Mouse (Mus musculus): ENCODE measurements around the gene Dgkz.
A peak's percentile ranks its signal among the peaks of the same experiment; 100 is the strongest.

The Dgkz gene

DNA sequence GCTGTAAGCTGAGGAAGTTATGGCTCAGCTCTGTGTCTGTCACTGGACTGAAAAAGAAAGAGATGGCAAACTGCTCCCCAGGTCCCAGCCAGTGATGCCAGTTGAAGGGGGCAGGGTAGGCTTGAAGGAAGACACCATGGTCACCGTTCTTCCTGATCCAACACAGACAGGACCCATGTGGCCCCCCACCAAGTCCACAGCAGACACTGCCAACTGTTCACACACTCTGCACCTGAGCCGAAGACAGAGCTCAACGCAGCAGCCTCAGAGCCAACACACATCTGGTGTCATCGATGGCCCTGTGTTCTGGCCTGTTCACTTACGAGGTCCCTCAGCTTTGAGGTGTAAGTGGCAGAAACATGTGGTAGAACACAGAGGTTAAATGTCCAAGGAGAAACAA lies 15.2 kb downstream of the Dgkz start:
- DNase-seq (ENCODE audit: low spot score in 2 of 2) = no peak

DNA sequence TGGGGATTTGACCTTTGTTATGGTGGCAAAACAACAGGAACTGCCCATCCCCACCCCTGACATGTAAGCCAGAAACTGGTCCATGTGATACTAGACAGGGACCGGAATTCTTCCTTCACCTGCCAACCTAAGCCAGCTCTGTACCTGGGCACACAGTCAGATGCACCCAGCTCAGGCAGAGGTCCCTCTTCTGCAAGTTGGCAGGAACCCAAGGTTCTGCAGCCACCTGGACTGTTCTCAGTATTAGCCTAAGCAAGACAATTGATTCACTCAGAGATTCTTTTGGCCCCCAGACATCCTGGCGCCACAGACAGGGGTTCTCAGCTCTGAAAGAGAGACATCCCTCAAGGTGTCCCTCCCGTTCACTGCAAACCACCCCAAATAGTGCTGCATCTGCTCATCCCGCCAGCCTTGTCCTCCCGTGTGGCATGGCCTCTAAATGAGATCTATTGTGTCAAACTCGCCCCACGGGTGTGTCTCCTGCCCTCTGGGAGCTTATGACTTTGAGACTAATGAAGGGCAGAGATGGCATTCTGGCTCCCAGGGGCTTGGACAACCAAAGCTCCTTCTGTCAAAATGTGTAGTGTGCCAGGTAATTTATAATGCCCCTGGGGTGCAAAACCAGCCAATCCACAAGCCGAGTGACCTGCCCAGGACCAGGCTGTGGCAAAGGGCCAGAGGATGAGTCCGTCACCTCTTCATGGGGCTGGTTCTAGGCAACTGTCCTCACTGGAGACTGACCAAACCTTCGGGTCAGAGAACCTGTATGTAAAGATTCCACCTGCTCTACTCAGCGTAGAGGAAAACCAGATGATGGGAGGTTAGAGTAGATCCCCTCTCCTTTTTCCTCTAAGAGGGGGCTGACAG lies 15.9 kb downstream of the Dgkz start:
- DNase-seq (ENCODE audit: low spot score in 2 of 2) = no peak

DNA sequence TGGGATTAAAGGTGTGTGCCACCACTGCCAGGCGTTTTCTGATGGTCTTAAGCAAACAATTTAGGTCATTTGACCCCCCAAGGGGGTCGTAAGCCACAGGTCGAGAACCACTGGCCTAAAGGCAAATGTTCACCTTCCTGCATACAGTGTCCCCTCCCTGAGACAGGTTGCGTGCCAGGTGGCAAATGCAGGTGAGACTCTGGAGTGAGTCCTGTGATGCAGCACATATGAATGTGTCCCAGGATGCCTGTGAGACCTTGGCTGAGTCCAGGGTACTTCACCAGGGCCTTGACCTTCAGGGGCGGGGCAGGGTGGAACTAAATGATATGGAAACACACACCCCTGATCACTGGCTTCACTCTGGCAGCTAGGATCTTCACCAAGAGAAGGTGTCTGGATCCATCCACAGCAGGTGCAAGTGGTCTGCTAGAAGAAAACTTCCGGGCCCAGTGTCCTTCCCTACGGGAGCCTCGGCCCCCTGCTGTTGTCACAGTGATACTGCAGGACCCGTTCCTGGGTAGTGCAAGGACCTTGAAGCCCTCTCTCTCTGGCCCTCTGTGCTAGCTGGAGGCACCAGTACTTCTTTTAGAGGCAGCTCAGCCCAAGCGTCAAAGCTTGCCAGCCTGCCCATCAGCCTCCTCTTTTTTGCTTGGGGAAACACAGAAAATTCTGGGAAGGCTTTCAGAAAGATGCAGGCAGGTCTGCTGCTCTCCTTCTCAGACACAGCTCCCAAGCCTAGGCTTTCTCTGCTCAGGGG lies 16.8 kb downstream of the Dgkz start:
- DNase-seq (ENCODE audit: low spot score in 2 of 2) = peak in 1 of 2 experiments; percentile 47

DNA sequence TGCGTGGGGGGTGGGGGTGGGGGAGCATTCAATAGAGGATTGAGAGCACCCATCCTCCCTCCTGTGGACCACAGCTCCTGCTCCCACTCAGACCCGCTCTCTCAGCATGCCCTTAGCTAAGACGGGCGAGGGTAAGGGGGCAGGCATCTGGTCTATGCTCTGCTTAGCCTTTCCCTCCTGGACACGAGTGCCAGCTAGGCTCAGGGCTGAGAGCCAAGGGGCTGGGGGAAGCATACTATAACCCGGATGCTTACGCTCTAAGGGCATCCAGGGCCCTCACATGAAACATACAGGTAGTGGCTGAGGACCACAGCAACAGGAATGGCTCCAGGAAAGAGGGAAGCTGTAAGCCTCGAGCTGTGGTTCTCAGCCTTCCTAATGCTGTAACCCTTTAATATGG lies 17.6 kb downstream of the Dgkz start:
- DNase-seq (ENCODE audit: low spot score in 2 of 2) = no peak

DNA sequence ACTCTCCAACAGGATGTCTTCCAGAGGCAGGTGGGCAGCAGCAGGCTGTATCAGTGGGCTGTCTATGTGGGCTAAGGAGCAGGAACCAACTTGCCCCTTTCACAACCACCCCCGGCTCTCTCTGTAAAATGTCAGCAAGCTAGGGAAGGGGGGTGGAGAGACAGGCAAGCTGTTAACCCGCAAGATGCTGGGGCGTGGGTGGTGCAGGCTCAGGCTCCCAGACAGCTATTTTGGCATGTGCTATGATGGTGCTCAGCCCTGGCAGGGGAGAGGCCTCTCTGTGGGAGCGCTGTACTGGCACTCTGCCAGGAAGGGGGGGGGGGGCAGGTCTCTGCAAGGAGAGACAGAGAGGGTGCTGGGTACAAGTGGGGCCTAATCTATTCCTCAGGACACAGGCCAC lies 18.6 kb downstream of the Dgkz start:
- peak; percentile 42 to 44 for DNase-seq (ENCODE audit: low spot score in 2 of 2)

DNA sequence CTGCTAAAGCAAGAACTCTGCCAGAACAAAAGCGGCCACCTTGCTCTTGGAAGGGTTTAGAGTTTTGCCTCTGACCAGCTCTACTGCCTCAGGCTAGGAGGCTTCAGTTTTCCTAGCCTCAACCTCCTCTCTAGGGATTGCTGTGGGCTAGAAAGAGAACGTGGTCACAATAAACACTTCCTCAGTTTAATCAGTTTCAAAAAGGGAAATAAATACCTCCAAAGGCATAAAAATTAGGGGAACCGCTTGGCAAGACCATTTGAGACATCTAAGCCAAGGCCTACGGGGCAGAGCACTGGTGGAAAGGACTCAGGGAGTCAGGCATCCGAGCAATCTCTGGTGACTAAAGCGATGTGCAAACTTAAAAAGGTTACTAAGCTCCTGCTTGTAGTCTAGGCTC lies 19.8 kb downstream of the Dgkz start:
- no peak for DNase-seq (ENCODE audit: low spot score in 2 of 2)

DNA sequence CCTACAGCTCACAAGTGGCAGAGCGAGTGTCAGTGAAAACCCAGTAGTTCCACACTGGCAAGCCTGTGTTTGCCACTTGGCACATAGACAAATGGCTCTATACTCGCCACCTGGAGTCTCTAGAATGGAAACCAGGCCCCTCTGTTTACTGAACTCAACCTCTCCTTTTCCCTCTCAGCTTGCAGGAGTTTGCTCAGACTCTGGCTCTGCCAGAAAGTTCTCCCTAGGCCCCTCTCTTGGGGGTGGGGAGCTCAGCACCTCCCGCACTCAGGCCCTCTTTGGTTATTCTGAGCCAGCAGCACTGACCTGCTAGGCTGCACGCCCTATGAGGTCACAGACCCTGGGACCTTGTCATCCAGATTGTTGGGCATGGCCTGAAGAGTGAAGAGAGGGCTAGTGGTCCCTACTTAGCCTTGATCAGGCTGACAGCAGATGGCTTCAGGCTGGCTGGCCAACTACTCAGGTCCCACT lies 20.5 kb downstream of the Dgkz start:
- DNase-seq (ENCODE audit: low spot score in 2 of 2) = no peak

DNA sequence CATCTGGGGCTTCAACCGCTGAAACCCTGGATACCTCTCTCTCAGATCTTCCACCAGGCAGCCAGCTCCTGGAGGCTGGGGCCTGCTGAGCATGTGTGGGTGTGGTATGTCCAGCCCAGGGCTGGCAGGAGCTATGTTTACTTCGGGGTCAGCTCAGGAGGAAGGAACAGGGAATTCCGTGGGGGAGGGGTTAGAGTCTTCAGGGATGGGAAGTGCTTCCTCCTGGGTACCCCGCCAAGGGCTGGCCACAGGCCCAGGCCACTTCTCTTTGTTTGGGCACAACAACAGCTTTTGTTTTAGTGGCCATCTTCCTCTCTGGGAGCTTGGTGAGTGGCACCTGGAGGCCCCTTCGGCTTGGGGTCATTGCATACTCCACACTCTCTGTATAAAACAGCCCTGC lies 21.8 kb downstream of the Dgkz start:
- DNase-seq (ENCODE audit: low spot score in 2 of 2) = no peak

DNA sequence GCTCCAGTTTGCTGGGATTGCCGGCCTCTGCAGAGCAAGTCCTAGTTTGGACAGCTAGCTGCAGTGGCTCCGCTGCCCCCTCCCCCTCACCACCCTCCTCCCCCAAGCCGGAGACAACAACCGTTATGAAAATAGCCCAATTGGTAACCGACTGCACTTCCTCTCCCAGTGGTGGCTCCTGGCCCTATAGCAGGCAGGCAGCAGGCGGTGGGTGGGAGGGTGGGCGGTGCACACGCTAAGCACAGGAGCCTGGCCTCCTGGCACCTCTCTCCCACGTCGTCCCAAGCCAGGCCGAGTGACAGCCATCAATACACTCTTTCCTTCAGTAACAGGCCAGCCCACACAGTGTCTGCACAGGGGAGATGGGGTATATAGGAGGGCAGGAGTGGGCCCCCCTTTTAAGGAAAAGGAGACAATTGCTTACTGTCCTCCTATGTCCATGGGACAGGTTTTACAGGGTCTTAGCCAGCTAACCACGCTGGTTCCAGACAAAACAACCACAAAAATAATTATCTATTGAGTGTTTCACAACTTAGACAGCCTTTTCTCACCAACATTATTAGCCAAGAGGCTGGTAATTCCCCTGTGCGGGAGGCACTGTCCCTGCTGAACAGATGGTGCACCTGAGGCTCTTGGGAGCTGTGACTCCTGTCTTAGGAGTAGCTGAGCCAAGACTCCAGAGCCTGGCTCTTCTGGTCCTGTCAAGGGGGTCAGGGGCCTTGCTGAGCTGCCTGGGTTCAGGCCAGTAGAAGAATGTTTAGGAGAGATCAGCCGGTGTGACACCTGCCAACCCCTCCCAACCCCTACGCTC lies 25.2 kb downstream of the Dgkz start:
- peak; percentile 70 to 74 for DNase-seq (ENCODE audit: low spot score in 2 of 2)

DNA sequence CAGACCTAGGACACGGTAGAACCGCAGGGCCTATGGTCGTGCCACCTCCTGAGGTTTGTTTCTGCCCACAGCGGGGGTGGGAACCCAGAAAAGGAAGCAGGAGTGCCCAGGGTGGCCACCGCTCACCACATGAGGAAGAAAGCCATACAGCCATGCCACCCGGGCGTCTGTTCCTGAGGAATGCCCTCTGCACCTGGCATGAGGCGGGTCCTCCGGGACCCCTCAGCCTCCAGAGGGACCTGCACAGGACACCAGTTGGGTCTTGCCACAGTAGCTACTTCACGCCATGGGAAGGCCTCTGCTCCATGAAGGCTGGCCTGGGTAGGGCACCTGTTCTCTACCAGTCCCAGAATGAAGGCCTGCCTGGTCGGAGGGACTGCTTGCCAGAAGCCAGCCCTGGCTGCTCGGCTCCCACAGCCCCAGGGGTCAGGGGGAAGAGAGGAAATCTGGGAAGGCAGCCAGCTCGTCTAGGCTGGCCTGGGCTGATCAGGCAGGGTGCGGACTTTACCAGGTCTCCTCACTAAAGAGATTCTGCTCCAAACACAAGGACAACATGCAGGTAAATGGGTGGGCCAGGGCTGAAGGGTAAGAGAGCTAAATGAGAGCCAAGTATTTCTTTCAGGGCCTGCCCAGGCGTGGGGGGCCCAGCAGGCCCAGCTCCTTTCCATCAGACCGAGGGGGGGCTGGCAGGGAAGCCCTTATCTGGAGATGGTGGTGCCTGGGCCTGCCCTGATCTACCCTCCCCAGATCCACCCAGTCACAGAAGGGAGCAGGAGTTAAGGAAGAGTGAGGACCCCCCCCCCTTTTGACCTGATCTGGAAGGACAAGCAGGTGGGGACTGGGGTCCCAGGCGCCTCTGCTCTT lies 26.0 kb downstream of the Dgkz start:
- DNase-seq (ENCODE audit: low spot score in 2 of 2) = peak; percentile 48 to 49

DNA sequence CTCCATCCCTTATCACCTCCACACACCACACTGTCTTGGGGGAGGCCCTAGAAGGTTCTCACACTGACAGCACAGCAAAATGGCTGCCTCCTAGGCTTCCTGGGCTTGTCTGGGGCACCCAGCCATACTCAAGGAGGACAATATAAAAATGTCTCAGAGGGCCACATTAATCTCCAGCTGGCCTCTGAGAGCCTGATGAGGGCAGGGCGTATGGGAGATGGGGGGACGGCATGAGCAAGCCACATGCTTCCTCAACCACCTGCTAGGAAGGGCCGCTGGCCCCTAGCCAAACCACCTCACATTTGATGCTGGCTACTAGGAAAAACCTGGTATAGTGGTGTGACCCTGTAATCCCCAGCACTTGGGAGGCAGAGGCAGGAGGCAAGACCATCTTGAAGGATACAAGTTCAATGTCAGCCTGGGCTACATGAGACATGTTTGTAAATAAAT lies 26.8 kb downstream of the Dgkz start:
- no peak for DNase-seq (ENCODE audit: low spot score in 2 of 2)

DNA sequence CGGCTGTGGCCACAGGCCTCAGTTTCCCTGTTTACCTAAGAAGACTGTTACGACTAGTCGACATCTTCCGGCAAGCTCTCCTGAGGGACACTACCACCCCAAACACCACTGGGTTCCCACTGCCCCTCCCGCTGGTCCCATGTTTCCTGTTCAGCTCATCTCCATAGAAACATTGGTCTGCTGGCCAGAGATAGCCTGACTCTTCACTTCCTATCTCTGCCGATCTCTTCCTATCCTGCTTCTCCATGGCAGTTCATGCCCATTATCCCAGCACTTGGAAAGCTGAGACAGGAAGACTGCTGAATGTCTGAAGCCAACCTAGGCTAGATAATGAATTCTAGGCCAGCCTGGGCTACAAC lies 27.5 kb downstream of the Dgkz start:
- DNase-seq (ENCODE audit: low spot score in 2 of 2) = peak in 1 of 2 experiments; percentile 29

DNA sequence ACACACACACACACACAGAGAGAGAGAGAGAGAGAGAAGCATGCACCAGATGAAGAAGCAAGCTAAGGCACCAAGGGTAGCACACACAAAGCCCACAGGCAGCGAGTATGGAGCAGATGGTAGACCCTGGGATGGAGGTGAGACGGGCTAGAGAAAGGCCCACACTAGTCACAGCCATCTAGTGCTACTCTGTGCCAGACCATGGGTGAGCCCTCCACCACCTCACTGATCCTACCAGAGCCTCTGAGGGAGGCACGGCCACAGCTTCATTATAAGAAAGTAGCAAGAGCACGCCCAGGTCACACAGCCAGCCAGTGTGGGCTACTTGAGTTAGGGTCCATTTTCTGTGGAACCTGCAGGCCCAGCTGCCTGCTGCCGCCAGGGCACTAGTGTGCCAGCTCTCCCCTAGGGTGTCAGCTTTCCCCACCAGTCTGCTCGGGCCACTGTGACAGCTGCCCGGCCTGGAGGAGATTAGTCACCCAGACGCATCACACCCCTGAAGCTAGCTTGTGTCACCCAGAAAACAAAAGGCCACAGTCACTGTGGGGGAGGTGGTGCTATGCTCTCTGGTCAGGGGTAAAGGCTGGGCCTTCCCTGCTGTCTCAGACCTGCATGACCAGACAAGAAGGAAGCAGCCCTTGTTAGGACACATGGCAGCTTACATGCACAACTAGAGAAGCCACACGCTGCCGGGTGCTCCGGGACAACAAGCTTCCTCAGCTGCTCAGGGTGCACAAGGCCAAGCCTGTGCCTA lies 28.1 kb downstream of the Dgkz start:
- peak in 1 of 2 experiments; percentile 39 for DNase-seq (ENCODE audit: low spot score in 2 of 2)

DNA sequence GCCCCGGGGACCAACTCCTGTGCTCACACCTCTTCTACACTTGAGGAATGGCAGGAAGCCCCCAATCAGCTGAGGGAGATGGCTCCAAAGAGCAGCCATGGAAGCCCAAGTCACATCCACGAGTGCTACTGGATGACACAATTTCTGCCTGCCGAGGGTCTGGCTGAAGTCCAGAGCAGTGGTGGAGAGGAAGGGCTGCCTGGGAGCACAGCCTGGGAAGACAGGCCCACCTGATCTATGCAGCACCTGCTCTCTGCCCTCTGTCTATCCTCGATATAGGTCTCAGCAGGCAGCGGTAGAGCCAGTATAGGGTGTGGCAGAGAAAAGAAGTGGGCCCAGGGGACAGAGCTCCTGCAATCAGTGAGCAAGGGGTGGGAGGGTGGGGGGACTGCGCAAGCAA lies 28.8 kb downstream of the Dgkz start:
- DNase-seq (ENCODE audit: low spot score in 2 of 2) = no peak

DNA sequence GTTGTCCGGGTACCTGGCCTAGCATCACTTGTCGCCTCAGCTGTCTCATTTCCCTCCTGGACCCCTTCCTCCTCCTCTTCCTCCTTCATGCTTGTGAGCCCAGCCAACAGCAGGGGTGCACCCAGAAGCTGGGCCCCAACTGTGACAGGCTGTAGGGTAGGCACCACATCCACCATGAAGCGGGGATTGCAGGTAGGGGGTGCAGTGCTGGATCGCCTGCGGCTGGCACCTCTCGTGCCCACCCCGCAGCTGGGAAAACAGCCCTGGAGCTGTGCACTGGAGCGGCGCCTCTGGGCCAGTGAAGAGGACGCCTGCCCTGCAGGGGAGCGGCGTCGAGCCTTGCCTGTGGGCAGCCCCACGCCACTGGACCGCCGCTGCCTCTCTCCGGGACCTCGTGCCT lies 30.2 kb downstream of the Dgkz start, which contains the start of gene Gm9821:
Gene Gm9821, plus strand, starts transcription at position 221 of the 400 bp plus-strand sequence.
- no peak for DNase-seq (ENCODE audit: low spot score in 2 of 2)

DNA sequence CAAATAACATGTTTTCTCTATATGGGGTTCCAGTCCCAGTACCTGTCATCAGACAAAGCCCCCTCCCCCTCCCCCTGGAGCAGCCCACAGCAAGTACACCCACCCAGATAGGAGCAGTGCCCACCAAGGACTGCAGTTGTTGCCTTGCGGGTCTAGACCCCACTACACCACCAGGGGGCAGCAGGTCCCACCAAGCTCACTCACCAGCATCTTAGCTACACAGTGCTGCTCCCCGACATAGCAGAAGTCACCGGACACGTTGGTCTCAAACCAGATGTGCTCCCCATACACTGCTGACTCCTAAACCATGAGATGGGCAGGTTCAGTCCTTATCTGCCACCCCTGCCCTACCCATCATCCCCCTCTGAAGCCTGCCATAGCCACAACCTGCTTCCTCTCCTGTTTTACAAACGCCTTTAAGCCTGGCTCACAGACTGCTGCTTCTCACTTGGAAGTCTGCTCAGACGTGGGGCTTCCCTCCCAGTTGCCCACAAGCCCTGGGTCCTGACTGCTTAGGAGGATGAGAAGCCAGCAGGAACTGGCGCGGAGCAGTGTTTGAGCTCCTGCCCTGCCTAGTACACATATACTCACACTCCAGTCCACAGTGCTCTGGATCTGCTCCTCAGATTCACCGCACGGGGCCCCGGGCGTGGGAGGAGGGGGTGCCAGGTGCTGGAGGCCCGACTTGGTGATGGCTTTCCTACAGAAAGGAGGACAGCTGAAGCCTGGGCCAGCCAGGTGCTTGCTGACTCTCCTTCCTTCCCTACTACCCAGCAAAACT lies 31.3 kb downstream of the Dgkz start:
- DNase-seq (ENCODE audit: low spot score in 2 of 2) = peak; percentile 70 to 72

DNA sequence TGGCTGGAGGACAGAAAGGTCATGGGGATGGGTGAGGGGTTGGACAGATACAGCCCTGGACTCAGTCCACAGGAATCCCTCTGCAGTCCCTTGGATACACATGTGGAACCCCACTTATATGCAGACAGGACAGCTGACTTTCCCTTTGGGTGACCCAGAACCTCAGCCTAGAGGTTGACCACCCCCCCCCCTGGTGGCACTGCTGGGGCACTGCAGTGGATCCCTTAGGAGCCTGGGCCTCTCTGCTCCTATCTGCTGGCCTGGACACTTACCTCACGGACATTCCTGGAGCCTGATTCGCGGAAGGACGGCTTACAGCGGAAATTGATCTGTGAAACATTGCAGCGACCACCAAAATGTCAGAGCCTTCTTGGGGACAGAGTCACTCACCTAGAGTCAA lies 33.3 kb downstream of the Dgkz start:
- no peak for DNase-seq (ENCODE audit: low spot score in 2 of 2)

DNA sequence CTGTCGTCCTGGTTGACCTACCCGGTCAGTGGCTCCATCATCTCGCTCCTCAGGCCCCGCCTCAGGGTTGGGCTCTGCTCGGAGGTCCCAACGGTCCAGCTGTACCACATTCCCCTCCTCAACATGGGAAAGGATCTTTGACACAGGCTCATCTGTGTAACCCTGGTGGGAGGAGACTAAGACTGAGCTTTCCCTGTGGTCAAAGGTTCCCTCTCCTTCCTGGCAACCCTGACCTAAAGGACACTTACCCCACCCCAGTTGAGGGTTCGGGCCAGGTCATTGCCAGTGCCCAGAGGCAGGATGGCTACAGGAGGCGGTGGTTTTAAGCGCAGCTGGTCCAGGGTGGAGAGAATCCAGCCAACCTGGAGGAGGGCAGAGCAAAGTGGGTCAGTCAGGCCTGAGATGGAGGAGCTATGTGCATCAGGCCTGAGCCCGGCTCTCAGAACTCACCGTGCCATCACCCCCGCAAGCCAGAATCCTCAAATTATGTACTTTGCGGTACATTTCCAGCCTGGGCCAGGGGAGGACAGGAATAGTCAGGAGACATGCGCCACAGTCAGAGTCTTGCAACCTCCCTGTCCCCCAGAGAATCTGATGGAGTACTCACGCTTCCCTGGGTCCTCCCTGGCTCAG lies 36.2 kb downstream of the Dgkz start:
- DNase-seq (ENCODE audit: low spot score in 2 of 2) = no peak

DNA sequence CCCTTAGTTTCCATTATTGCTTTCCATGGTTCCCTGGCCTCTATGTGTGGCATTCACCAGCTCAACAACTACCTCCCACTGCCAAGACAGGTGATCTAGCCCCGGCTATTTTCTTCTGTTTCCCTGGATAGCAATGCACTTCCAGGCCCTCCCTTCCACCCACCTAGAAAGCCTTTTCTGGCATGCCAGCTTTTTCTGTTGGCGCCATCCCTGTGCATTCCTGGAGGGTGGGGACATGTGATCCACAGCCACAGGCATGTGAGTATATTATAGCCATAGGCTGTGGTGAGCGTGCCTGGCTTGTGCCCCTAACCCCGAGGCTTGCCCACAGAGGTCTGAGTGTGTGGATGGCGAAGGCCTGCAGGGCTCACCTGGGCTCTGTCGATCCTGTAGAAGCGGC lies 39.5 kb downstream of the Dgkz start:
- DNase-seq (ENCODE audit: low spot score in 2 of 2) = no peak
